Mouse (Mus musculus) lung, postnatal 0 days (tissue): ENCODE measurements at regions not wholly inside any gene's neighbourhood (a gene's known extent, or its start where the extent isn't known, plus 50 kb on each side); places are given as distances from the start of the nearest gene placed in this dataset.

Experiments
- CTCF ChIP-seq: IDR thresholded peaks from 2 replicates; pipeline ENCODE4 v1.5.1; 2016; ENCODE audit warnings: antibody characterized with exemption, mild to moderate bottlenecking
- EP300 ChIP-seq: IDR thresholded peaks from 2 replicates; pipeline ENCODE4 v1.6.1; 2016; ENCODE audit warnings: antibody characterized with exemption, mild to moderate bottlenecking, control low read depth

DNA sequence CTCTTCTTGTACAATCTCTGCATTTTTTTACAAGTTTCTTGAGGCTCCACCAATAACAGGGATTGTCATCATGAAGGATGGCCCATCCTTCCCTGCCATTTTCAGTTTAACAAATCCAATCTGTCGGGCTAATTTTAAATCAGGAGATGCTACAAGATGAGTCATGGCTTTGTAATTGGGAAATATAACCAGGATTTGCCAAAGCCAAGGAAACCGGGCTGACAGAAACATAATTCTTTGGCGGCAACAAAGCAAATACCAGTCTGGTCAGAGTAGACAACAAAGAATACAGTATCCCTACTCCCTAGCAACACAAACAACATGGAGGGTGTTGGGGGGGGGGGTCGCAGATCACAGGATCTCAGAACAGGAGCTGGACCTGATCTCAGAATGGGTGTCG, 123.0 kb downstream of the Rdh14 start:
- no peak for TF ChIP-seq CTCF
- no peak for TF ChIP-seq EP300
